Mouse (Mus musculus): ENCODE measurements around the gene Slc25a45. TPM values are rescaled to one million over a fixed set of nuclear protein-coding genes. Genes with fewer than 3 reads are reported as not detected.
A peak's percentile ranks its signal among the peaks of the same experiment; 100 is the strongest.

Gene Slc25a45
- polyA plus RNA-seq, 1 experiment from 2014 or later, result 3.0 TPM

DNA sequence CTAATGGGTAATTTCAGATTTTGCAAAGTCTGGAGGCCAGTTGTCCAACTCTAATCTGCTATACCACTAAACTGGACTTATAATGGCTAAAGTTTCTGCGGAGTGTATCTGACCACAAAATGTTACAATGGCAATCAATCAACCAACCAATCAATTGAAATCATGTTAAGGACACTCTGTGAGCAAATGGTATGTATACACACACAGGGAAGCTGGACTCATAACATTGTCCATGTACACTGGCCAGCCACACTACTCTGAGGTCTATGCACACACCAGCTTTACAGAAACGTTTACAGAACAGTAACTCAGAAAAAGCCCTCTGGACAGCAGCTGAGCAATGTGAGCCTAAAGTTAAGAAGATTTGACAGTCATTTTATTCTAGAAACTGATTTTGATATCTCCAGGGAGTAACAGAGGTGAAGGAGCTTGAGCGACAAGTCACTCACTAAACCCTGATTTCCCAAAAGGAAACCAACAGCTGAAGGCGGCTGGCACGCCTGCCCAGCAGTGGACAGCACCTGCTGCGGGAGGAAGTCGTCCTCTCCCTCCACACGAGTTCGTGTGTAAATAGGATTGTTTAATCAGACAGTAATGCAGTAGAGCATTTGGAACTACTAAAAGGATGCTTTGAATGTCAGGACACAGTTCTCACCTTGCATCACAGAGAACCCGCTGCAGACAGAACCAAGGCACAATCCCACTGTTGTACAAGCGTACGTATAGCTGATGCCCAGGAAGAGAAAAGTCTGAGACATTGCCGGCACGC lies 38.1 kb upstream of the Slc25a45 start:
- no peak overlapping the region for H3K9ac ChIP-seq (ENCODE audit: low read depth, low read length)
- 62% methylated on average over 14 of the region's 14 CpGs for WGBS
- no peak overlapping the region for H3K4me3 ChIP-seq (ENCODE audit: low read depth, low read length)
- ATAC-seq (ENCODE audit: low read depth), result no peak
- H3K27me3 ChIP-seq (replicated peaks; ENCODE audit: control insufficient read depth, insufficient read depth, low read length), result no peaks in the 10 kb centered on the region
- H3K27ac ChIP-seq (replicated peaks; ENCODE audit: low read depth, low read length), result no peak overlapping the region
- no peak overlapping the region; the same call in 1 of the 2 replicates for H3K4me2 ChIP-seq (ENCODE audit: low read depth, low read length)
- no peaks in the 10 kb centered on the region for H3K9me3 ChIP-seq (ENCODE audit: control insufficient read depth, low read length)
- no peaks in the 10 kb centered on the region for H3K36me3 ChIP-seq (ENCODE audit: control insufficient read depth, insufficient read depth, low read length)
- DNase-seq (ENCODE audit: low spot score), result no peak
- H3K4me1 ChIP-seq (ENCODE audit: control insufficient read depth, insufficient read depth, low read length), result peaks cover 31% of the 10 kb centered on the region

DNA sequence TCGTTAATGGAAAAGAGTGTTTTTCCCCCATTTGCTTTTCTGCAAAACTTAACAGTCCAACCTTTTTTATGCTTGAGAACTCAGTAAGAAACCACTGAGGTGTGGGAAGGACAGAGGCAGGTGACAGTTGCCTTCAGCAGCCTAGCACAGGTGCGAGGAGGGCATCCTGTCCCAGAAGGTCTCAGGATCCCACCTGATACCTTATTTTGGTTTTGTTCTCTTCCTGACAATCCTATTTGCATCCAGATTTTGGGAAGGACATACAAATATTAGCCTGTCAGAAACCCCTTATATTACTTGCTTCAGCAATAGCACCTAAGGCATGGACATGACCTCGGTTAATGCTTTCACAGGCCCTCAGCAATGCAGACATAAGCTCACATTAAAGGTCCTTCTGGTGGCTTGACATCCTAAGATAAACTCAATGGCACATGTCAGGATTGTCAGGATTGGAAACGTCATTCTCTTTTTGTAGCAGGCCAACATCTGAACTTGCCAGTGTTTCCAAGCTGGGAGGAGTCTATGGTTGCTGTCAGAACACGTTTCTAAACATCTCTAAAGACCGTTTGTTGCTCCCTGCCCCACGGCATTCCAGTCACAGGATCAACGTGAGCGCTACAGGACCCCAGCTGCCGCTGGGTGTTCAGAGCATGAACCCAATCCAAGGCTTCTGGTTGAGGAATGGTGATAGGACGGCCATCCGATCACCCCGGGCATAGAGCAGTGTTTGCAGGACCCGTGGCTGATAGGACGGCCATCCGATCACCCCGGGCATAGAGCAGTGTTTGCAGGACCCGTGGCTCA lies 37.3 kb upstream of the Slc25a45 start:
- Histone ChIP-seq H3K9me3 (ENCODE audit: control insufficient read depth, low read length) (no peaks in the 10 kb centered on the region), H3K9ac (ENCODE audit: low read depth, low read length) (no peak overlapping the region), H3K27me3 (replicated peaks; ENCODE audit: control insufficient read depth, insufficient read depth, low read length) (no peaks in the 10 kb centered on the region), H3K36me3 (ENCODE audit: control insufficient read depth, insufficient read depth, low read length) (no peaks in the 10 kb centered on the region), H3K4me3 (ENCODE audit: low read depth, low read length) (no peak overlapping the region), H3K27ac (replicated peaks; ENCODE audit: low read depth, low read length) (no peak overlapping the region), H3K4me1 (ENCODE audit: control insufficient read depth, insufficient read depth, low read length) (peaks cover 38% of the 10 kb centered on the region), H3K4me2 (ENCODE audit: low read depth, low read length) (no peak overlapping the region; the same call in 1 of the 2 replicates)
- 63% methylated on average over 18 of the region's 18 CpGs for WGBS
- ATAC-seq (ENCODE audit: low read depth), result no peak
- no peak for DNase-seq (ENCODE audit: low spot score)

DNA sequence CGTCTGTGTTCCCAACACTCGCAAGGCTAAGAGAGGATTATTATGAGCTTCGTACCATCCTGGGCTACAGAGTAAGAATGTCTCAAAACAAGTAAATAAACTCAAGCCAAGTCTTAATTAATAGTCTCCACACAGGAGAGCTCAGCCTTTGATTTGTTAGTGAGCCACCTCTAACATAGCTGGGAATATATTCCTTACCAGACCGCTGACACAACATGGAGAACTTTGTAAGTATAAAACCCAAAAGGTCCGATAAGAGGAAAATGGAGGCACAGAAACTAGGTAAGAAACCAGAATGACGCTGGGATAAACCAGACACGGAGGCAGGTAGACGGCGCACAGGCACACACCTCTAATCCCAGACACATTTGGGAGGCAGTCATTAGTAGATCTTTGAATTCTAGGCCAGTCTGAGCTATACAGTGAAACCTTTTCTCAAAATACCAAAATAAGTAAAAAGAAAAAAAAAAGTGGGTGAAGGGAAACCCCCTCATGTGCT lies 36.7 kb upstream of the Slc25a45 start:
- ATAC-seq (ENCODE audit: low read depth) (no peak), DNase-seq (ENCODE audit: low spot score) (no peak)
- peaks cover 38% of the 10 kb centered on the region for H3K4me1 ChIP-seq (ENCODE audit: control insufficient read depth, insufficient read depth, low read length)
- H3K4me3 ChIP-seq (ENCODE audit: low read depth, low read length), result no peak overlapping the region
- H3K9ac ChIP-seq (ENCODE audit: low read depth, low read length), result no peak overlapping the region
- H3K27ac ChIP-seq (replicated peaks; ENCODE audit: low read depth, low read length), result no peak overlapping the region
- H3K9me3 ChIP-seq (ENCODE audit: control insufficient read depth, low read length), result no peaks in the 10 kb centered on the region
- H3K4me2 ChIP-seq (ENCODE audit: low read depth, low read length), result peak overlapping the region; percentile 37; the same call in 1 of the 2 replicates
- 85% methylated on average over 9 of the region's 9 CpGs for WGBS
- no peaks in the 10 kb centered on the region for H3K27me3 ChIP-seq (replicated peaks; ENCODE audit: control insufficient read depth, insufficient read depth, low read length)
- no peaks in the 10 kb centered on the region for H3K36me3 ChIP-seq (ENCODE audit: control insufficient read depth, insufficient read depth, low read length)

DNA sequence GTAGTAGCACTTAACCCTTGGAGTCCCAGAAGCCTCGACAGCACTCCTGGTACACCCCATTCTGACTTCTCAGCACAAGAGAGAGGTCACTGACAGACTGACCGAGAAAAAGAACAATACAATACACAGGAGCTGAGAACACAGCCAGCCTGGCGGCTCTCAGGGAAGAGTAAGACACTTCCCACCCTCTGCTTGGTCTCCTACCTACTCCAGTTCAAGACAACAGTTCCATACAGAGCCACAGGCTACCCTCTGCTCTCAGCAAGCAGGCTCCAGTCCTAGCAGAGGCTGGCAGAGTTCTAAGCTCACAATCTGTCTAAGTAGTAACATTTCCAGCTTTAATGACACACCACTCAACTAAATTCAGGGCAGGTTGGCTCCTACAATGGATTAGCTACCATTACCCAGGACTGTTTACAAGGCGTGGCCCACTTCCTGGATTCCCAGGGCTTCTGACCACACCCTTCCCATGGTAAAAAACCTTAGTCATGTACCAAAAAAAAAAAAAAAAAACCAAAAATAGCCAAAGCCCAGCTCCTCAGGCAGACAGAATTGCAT lies 36.1 kb upstream of the Slc25a45 start:
- Histone ChIP-seq H3K27me3 (replicated peaks; ENCODE audit: control insufficient read depth, insufficient read depth, low read length) (no peaks in the 10 kb centered on the region), H3K4me1 (ENCODE audit: control insufficient read depth, insufficient read depth, low read length) (peaks cover 38% of the 10 kb centered on the region), H3K4me3 (ENCODE audit: low read depth, low read length) (no peak overlapping the region), H3K9ac (ENCODE audit: low read depth, low read length) (no peak overlapping the region), H3K36me3 (ENCODE audit: control insufficient read depth, insufficient read depth, low read length) (no peaks in the 10 kb centered on the region), H3K4me2 (ENCODE audit: low read depth, low read length) (peak overlapping the region; percentile 37; the same call in 1 of the 2 replicates), H3K9me3 (ENCODE audit: control insufficient read depth, low read length) (no peaks in the 10 kb centered on the region), H3K27ac (replicated peaks; ENCODE audit: low read depth, low read length) (peak overlapping the region; percentile 40; the same call in 1 of the 2 replicates)
- no peak for ATAC-seq (ENCODE audit: low read depth)
- 66% methylated on average over 4 of the region's 4 CpGs for WGBS
- DNase-seq (ENCODE audit: low spot score), result no peak

DNA sequence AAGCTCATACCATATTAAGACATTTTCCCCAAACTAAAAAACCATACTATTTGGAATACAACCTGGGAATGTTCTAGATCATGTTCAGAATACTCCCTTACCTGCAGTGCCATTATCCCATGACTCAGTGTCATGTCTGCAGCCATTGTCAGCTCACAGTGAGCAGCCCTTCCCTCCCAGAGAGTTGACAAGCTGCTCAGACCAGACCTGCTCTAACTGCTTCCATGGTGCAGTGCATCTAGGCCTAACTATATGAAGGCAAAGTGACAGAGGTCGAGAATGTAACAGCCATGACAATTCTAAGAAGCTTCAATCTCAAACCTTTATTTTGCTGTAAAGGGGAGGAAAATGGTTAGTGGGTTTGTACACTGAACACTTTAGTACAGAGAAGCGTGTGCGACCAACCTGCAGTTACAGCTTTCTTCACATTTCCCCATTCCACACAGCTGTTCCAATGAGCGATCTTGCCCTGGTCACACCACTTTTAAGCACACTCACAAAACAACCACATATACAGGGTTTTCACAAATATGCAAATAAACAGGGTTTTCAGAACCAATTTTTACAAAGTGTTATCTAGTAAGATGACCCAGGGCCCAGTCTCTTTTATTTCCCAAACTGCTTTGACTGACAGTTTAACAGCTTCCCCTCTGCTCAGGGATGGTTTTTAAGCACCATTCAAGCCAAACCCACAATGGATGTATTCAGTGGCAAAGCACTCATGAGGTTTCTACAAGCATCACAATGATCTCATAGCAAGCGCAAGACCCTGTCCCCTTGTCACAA lies 35.4 kb upstream of the Slc25a45 start:
- Histone ChIP-seq H3K36me3 (ENCODE audit: control insufficient read depth, insufficient read depth, low read length) (no peaks in the 10 kb centered on the region), H3K9me3 (ENCODE audit: control insufficient read depth, low read length) (no peaks in the 10 kb centered on the region), H3K4me1 (ENCODE audit: control insufficient read depth, insufficient read depth, low read length) (peaks cover 45% of the 10 kb centered on the region), H3K9ac (ENCODE audit: low read depth, low read length) (no peak overlapping the region), H3K27me3 (replicated peaks; ENCODE audit: control insufficient read depth, insufficient read depth, low read length) (no peaks in the 10 kb centered on the region), H3K4me3 (ENCODE audit: low read depth, low read length) (peak overlapping the region; percentile 32; the same call in 1 of the 2 replicates), H3K27ac (replicated peaks; ENCODE audit: low read depth, low read length) (0 out of 2 replicates have a peak overlapping the region, but pooled peaks have one; percentile 96), H3K4me2 (ENCODE audit: low read depth, low read length) (peak overlapping the region; percentile 57)
- WGBS, result 61% methylated on average over 5 of the region's 5 CpGs
- DNase-seq (ENCODE audit: low spot score) (no peak), ATAC-seq (ENCODE audit: low read depth) (no peak)

DNA sequence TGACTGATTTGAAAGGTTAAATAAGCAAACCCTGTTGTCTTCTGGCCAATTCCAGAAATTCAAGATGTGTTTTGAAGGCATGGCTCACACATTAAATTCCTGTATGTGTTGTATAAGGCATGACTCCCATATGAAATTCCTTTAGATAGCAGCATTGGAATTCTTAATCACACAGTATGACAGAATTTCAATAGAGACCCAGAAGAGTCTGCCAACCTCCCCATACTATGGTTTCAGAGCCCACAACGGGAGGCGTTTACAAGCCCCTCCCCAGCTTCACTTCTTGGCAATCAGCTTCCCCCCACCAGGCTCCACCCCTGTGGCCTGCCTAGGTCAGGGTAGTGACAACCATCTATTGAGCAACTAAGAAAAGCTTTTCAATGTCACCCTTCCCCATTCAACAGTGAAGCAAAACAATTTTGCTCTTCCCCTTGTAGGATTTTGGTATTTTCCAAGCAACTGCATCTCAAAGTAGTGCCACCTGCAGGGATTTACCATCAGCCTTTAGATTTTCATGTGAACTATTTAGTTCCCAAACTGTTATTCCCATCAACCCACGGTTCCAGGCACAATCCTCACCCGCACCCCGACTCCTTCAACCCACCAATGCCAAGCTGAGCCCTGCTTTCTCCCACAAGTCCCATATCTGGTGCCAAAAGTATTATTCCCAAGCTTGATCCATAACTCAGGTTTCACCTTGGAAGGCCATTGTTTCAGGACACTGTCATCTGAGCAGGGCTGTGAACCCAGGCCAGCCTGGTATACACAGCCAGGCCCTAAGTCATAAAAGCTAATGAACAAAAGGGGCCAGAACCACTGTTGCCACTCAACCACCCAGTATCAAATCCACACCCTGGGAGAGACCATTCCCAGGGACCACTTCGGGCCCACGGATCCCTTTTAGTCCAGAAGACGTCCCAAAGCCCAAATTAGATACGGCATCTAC lies 34.5 kb upstream of the Slc25a45 start:
- Histone ChIP-seq H3K27ac (replicated peaks; ENCODE audit: low read depth, low read length) (peak overlapping the region; percentile 96; the same call in 1 of the 2 replicates), H3K4me2 (ENCODE audit: low read depth, low read length) (peak overlapping the region; percentile 57), H3K36me3 (ENCODE audit: control insufficient read depth, insufficient read depth, low read length) (no peaks in the 10 kb centered on the region), H3K9me3 (ENCODE audit: control insufficient read depth, low read length) (no peaks in the 10 kb centered on the region), H3K27me3 (replicated peaks; ENCODE audit: control insufficient read depth, insufficient read depth, low read length) (no peaks in the 10 kb centered on the region), H3K4me1 (ENCODE audit: control insufficient read depth, insufficient read depth, low read length) (peaks cover 53% of the 10 kb centered on the region), H3K4me3 (ENCODE audit: low read depth, low read length) (peak overlapping the region; percentile 32), H3K9ac (ENCODE audit: low read depth, low read length) (peak overlapping the region; percentile 60)
- DNase-seq (ENCODE audit: low spot score) (no peak), ATAC-seq (ENCODE audit: low read depth) (no peak)
- 60% methylated on average over 9 of the region's 9 CpGs for WGBS

DNA sequence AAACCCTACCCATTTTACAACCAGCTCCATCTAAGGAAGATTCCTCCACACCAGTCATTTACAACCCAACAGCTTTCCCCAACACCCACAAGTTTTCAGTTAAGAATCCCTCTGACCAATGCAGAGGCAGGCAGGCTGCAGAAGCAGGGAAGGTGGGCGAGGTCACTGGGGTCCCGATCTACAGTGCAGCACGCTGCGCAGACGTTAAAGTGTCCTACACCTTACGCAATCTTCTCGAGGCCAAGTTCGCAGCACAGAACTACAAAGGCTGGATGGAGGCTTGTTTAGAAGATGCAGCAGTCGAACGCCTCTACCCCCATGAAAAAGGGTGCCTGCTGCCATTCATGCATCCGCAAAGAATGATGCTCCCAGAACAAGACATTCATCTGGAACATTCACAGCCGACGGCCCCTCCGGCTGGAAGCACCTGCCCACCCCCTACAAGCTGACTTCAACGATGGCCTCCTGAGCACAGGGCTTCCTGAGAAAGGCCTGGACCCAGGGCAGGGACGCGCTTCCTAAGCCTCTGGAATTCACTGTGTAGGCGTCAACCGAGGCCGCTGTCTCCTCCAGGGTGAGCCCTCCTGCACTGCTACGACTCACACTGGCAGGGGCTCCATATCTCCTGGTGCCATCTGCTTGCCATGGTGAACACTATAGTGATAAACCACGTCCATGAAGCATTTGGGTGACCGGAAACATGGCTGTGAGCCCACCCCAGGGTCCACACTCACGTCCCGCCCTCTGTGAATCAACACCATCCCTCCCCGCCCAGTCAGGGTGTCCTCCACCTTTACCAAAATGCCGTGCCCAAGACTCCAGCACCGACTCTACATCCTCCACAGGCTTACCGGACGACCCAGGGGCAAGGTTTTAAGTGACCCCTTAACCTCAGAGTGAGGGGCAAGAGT lies 33.6 kb upstream of the Slc25a45 start:
- no peaks in the 10 kb centered on the region for H3K36me3 ChIP-seq (ENCODE audit: control insufficient read depth, insufficient read depth, low read length)
- peak overlapping the region; percentile 32 for H3K4me3 ChIP-seq (ENCODE audit: low read depth, low read length)
- WGBS, result 83% methylated on average over 30 of the region's 30 CpGs
- DNase-seq (ENCODE audit: low spot score), result no peak
- no peaks in the 10 kb centered on the region for H3K27me3 ChIP-seq (replicated peaks; ENCODE audit: control insufficient read depth, insufficient read depth, low read length)
- peak overlapping the region; percentile 57 for H3K4me2 ChIP-seq (ENCODE audit: low read depth, low read length)
- H3K9ac ChIP-seq (ENCODE audit: low read depth, low read length), result peak overlapping the region; percentile 60
- no peak for ATAC-seq (ENCODE audit: low read depth)
- H3K4me1 ChIP-seq (ENCODE audit: control insufficient read depth, insufficient read depth, low read length), result peaks cover 63% of the 10 kb centered on the region
- H3K9me3 ChIP-seq (ENCODE audit: control insufficient read depth, low read length), result no peaks in the 10 kb centered on the region
- H3K27ac ChIP-seq (replicated peaks; ENCODE audit: low read depth, low read length), result peak overlapping the region; percentile 96

All from embryonic facial prominence, embryonic 14.5 days (tissue).